Mouse (Mus musculus) embryo, embryonic 9.5 days (tissue): Measurements from ENCODE around the gene Retreg3.
"Not testable (repeated sequence)": the region's sequence is repeated elsewhere in the genome, so short reads cannot be mapped to it uniquely, and the experiment has no call there.

ENCODE experiments used
- DNase-seq: peaks from one replicate; pipeline ENCODE4 v3.0.0-alpha.2; 2017; ENCODE audit errors: extremely low spot score

Gene Retreg3

DNA sequence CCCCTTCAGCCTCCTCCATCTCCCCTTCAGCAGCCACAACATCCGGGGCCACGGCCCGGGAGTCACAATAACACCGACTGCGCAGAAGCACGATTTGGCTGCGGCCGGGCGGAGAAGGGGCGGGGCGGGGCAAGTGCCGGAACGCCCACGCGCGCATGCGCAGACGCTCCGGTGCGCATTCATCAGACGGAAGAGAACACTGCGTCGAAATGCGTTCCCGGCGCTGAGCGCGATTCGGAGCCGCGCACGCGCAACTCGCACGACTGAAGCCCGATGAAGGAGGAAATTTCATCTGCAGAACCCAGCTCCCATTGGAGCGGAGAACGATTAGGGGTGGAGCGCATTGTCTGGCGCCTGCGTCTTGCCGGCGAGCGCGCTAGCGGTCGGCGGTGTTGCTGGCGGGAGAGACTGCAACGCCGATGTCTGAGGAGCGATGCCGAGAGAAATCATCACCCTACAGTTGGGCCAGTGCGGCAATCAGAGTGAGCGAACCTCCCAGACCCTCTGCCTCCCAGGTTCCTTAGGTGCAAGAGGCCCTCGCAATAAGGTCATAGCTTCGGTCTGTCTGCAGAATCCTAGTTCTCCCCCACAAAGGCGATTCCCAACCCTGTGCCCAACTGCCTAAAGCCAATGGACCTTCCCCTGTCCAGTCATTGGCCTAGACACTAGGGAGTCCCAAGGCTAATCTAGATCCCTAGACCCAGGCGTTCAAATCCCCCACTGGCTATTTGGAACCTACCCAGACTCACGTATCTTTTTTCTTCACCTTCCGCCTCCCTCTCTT, at the start of gene Retreg3, which contains the start of gene Tubg1:
TSS of gene Retreg3 (minus strand) at position 133 of the 784 bp plus-strand sequence.
TSS of gene Tubg1 (plus strand) at position 178 of the 784 bp plus-strand sequence.
- DNase-seq, result peak; percentile 99

DNA sequence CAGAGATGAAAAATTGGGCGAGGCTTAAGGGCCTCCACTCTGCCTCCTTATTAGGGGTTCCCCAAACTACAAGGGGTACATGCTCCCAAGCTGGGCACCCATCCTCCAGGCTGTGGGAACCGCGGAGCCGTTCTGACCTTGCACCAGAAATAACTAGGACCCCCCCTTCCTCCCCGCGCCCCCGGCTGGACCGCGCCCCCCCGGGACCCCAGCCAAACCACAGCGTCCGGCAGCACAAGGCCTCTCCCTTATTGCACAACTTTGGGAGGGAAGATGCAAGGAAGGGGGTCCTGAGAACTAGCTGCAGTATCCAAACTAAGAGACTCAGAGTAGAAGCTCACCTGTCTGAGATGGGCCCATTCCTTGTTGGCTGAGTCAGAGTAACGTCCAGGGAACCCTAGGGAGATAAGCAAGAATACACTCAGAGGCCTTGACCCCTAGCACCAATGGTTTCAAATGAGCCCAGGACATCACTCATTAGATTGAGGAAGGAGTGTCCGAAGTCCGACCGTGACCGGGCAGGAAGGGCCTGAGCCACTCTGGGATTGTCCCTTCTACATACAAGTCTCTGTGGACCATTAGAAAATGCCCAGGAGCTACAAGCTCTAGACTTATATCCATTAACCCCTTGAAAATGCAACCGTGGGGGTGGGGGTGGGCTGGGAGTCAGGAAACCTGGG, 48.7 kb upstream of the Retreg3 start:
- DNase-seq, result no peak

DNA sequence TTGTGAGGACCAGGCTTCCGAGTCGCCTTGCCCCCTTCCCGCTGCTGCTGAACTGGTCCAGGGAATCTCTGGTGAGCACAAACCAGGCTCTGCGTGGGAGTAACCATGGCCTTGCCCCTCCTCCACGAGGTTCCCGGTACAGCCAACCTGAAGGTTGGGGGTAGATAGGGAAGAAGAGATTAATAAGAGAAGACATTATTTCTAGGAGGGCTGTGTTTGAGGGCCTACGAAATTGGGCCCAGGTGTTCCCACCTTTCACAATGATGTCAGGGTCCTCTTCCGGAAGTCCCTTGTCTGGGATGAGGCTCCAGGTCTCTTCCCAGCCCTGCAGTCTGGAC, 48.2 kb upstream of the Retreg3 start:
- DNase-seq, result no peak

DNA sequence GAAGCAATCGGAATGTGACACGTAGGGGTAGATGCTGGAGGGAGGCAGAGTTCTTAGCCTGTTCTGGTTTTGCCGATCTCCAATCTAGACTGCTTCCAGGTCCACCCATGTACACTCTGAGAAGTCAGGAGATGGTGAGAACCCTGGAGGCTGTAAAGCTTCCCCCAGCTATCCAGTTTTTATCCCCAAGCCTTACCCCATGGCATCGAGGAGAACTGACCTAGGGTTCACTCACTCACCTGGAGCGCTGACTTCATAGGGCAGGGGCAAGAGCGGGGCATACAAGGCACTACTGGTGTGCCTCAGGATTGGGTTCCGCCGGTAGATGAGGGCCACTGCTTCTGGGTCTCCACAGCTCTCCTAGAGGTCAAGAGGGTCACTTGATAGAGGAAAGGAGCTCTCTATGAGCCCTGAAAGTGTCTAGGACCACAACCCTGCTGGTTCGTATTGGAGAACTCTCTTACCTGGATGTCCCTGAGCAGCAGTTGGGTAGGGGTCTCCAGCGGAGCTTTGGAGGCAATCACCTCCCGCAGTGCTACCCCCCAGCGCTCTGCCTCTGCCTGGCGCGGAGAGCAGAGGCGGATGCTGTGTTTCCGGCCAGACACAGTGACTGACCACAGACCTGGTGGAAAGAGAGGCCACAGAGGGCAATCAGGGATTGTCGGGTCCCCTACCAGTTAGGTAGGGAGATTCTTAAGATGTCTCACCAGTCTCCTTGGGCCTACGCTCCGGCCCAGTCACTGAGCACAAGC, 47.7 kb upstream of the Retreg3 start:
- DNase-seq, result no peak

DNA sequence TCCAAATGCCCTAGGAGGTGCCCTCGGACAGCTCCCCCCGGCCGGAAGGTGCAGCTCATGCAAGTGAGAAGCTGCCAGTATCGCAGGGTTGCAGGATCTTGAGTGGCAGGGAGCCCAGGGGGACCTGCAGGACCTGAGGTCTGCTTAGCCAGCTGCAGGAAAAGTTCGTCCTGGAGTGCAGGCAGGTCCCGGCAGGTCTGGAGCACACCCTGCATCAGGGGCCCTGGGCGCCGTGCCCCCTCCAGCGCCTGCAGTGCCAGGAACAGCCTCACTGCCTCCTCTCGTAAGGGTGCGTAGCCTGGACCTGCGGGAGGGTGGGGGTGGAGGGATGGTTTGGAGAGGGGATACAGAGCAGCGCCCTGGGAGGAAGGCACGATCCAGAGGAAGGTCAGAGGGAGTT, 46.7 kb upstream of the Retreg3 start:
- no peak for DNase-seq

DNA sequence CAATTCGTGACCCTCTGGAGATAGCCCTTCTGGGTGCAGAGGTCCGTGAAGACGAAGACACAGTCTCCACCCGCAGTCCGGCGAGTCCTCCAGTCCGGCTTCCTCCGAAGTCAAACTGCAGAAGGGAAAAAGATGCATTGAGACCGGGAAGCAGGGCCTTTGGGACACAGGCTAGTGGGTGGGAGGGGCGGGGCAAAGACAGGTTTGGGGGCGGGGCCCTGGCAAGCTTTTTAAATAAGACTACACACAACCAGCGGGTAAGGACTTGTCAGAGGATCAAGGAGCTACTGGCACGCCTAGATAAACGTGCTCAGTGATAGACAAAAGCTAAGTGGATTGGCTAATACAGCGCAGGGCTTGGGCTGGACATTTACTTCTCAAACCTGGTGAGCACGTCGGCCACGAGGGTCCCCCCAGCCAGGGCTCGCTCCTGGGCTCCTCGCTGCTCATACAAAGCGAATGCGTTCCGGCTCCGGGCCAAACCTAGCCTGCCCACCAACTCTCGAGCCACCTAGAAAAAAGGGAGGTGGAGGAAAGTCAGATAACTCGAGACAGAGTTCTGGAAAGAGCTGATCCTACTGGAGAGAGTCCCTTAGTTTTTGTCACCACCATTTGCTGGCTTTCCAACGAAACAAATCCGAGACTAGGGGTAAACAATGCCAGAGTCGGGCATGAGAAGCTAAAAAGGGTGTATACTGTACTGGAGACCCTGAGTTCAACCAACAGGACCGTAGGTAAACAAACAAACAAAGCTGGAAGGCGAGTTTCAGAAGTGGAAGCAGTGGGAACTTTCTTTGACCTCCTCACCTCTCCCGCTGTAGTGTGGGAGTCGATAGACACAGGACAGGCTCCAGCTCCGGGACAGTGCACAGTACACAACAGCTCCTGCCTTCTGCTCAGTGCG, 45.2 kb upstream of the Retreg3 start:
- DNase-seq, result peak; percentile 56

DNA sequence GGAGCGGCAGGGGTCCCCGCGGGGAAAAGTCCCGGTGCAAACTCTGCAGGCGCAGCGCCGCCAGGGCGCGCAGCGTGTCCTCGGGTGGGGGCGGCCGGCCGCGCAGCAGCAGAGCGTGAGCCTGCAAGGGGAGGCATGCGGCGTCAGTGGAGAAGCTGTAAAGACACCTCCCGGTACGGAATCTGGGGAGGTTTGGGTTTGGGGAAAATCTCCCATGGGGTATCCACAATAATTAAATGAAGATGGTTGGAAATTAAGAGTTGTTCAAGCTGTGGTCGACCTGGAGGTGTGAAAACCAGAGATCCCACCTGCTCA, 44.6 kb upstream of the Retreg3 start:
- no peak for DNase-seq

DNA sequence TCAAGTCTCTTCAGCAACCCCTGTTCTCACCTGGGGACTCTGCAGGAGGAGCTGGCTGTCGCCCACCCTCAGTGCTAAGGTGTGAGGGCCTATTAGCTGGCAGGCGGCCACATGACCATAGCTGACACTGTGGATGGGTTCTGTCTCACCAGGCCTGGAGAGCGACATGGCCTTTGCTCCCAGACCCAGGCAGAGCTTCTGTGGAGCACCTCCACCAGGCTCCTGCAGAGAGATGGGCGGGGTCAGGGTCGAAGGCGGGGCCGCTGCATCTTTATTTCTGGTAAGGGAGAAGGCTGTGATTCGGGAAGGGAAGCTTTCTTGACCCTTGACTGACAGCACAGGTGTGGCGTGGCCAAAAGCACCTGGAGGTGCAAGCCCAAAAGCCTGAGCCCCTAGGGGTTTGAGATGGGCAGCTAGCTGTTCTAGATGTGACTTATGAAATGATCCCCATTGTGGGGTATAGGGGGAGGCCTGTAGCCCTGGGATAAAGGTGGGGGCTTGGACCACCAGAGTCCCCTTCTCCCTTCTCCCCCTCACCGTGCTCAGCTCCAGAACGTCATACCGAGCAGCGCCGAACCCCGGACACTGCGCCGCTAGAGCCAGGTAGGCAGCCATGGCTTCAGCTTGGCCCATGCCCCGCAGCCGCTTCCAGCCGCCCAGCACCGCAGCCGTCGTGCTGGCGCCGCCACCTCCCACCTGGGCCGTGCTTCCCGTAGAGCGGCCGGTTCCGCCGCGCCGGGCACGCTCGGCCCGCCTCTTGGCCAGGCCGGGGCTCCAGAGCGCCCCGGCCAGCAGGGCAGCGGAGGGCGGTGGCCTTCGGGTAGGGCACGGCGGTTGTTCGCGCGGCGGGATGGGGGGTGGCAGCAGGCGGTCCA, 44.0 kb upstream of the Retreg3 start:
- no peak for DNase-seq

DNA sequence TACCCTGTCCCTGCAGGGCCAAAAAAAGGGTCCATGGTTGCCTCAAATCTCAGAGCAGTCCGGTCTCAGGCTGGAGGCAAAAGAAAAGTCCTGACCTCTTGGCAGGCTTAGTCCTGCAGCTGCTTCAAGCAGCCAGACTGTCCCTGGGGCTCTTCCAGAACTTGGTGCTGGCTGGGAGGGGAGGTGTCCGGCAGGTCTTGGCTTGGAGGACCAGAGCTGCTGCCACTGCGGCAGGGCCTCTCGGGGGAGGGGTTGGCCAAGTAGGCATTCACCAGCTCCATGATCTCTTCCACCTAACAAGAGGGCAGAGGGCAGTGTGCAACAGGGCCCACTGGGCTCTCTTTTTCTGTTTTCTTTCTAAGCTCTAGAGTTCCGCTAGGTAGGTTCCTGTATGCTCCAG, 43.1 kb upstream of the Retreg3 start:
- DNase-seq, result no peak

DNA sequence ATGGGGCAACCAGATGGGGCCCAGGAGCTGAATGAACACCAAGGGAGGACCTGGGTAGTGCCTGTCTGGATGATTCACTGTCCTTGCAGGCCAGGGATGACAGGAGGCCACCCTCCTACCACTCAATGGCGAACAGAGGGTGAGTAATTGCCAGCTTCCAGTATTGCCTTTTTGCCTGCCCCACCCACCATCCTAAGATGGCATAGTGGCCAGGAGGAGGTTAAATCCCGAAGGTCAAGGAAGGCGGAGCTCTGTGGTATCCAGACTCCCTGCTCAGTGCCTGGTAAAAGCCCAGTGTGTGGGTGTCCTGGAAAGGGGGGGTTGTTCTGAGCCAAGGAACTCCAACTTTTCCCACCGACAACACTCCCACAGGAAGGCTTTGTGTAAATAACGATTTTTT, 42.6 kb upstream of the Retreg3 start:
- DNase-seq, result no peak

DNA sequence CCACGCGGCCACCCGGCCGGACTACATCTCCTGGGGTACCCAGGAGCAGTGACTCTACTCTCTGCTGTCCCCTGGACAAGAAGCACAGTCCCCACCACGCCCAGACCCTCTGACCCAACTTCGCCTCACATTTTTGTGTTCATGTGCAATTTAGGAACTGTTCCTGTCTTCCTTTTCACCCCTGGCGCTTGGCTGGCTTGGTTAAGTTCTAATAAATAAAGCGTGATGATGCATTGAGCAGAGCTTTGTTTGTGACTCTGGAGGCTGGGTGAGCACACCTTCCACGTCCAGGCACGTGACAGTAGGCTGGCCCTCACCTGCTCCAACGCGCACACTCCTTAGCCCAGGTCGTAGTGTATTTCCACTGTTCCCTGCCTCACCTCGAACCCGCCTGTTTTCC, 41.9 kb upstream of the Retreg3 start:
- no peak for DNase-seq

DNA sequence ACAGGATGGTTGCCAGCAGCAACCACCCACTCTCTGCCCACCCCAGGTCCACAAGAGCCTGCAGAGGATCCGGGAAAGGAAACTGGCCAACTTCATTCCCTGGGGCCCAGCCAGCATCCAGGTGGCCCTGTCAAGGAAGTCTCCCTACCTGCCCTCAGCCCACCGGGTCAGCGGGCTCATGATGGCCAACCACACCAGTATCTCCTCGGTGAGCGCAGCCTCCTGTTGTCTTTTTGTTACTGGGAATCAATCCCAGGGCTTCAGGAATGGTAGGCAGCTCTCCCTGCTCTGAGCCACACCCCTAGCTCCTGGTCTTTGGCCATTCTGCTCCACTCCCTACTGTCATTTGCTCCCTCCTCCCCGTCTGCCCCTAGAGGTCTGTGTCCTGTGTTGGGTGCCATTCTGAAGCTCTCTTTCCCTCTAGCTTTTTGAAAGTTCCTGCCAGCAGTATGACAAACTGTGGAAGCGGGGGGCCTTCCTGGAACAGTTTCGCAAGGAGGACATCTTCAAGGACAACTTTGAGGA, 41.4 kb upstream of the Retreg3 start:
- DNase-seq, result not testable (repeated sequence)

DNA sequence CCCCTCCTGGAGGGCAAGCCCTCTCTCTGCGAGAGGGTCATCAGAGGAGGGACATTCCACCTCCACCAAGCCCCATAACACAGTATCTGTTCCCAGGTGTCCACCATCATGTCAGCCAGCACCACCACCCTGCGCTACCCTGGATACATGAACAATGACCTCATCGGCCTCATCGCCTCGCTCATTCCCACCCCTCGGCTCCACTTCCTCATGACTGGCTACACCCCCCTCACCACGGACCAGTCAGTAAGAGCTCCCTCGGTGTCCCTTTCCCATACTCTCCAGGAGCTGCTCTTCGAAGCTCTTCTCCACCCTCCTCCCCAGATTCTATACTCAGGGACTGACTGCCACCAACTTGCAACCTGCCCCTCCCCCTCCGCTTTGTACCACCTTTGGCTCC, 40.5 kb upstream of the Retreg3 start:
- not testable (repeated sequence) for DNase-seq

DNA sequence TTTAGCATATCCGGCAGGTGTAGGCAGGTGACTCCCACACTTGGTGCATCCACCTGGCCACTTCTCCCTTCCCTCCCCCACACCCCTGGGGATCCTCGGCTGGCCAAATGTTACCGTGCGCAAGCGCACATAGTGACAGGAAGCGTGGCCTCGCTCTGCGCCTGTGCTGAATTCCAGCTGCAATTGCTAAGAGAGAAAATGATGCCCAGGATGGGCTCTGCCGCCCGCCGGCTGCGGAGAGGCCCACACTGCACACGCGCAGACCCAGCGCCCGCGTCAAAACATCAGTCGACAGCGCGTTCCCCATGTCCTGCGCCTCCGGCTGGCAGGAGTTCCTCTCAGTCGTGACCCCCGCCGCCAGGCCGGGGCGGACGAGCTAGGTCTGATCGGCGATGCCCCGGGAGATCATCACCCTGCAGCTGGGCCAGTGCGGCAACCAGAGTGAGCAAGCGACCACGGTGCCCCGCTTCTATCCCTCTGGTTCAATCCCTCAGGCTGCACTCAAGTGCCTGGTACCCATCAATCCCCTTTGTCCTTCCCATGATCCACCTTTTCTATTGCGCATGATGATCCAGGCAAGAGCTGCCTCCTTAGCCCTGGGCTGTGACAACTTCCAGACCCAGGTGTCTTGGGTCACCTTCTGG, 36.2 kb upstream of the Retreg3 start, which contains the start of gene Tubg2:
TSS of gene Tubg2 (plus strand) at position 180 of the 644 bp plus-strand sequence.
- DNase-seq, result peak; percentile 67

DNA sequence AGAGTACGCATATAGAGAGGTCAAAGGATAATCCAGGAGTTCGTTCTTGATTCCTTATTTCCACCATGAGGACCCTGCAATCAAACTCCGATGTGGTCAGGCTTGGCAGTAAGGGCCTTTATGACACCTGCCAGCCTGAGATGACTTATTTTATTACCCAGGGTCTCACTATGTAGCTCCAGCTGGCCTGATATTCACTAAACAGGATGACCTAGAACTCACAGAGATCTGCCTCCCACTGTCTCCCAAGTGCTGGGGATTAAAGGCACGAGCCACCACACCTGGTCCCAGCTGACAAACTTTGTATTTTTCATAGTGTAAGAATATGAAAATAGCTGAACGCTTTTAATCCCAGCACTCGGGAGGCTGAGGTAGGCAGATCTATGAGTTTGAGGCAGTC, 35.5 kb upstream of the Retreg3 start:
- no peak for DNase-seq

DNA sequence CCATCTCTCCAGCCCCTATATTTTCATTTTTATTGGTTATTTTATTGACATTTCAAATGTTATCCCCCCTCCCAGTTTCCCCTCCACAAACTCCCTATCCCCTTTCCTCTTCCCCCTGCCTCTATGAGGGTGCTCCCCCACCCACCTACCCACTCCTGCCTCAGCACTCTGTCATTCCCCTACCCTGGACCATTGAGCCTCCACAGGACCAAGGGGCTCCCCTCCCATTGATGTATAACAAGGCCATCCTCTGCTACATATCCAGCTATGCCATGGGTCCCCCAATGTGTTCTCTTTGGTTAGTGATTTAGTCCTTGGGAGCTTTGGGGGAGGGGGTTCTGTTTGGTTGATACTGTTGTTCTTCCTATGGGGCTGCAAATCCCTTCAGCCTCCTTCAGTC, 35.0 kb upstream of the Retreg3 start:
- no peak for DNase-seq

DNA sequence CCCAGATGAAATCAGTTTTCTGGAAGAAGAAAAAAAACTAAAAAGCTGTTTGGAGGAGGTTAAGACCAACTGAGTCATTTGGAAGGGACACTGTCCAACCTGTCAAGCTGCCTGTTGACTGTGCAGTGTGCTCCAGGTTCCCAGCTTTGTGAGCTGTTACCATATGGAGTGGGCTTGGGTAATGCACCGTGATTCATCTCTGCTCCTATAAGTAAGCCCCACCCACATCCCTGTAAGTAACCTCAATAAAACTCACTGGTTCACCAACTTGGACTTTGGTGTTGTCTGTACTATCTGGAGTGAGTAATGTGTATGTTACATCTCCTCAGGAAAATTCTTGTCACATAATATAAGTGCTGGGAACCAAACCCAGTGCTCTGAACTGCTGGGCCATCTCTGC, 33.1 kb upstream of the Retreg3 start:
- DNase-seq, result no peak

DNA sequence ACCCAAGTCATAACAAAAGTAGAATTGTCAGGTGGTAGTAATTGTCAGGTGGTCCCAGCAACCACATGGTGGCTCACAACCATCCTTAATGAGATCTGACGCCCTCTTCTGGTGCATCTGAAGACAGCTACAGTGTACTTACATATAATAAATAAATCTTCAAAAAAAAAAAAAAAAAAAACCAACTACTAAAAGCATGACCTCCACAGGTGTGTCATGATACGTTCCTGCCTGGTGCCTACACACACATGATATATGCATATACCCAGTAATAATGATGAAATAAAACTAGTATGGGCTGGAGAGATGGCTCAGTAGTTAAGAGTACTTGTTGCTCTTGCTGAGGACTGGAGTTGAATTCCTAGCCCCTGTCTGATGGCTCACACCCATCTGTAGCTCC, 31.4 kb upstream of the Retreg3 start:
- no peak for DNase-seq

DNA sequence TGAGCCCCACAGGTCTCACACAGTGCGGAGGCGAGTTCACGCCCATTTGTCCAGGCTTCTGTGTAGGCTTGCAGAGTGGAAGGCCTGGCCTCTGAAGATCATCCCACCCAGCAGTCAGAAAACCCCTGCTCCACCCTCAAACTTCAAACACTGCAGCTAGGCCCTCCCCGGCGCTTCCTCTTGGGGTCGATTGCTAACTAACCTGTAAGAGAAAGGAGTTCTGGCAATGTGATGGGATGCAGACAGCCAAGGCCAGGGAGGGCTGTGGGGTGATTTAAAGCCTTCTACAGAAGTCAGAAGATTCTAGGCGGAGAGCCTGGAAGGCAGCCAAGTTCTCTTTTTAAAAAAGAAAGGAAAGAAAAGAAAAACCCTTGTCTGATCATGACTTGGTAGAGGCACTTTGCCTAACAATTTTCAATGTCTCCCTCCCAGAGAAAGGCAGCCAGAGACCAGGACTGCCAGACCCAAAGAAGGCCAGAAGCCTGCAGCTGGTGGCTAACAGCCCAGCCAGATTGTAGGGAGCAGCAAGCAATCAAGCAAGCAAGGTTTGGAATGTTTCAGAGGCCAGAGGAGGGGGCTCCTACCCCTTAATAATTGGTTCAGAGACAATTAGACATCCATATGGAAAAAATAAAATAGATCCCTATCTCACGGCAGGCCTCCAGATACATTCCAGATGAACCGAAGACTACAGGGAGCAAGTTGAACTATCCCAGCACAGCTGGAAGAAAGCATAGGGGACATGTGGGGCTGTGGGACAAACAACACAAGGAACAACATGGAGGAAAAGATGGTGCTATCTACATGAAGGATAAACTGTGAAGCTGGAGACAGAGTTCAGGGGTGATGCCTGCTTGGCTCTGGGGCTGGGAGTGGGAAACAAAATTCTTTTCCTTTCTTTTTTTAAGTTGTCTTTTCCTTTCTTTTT, 29.7 kb upstream of the Retreg3 start:
- DNase-seq, result no peak
